9 mouse cellular contexts compared by ENCODE assay signal in genomic region chr8:124792186-124792585, GRCm38 (mm10). TPM values are rescaled to one million over a fixed set of nuclear protein-coding genes. Genes with fewer than 3 reads are reported as not detected.
DNase-seq lines count a peak whose midpoint lies in the region; ATAC-seq lines count a peak whose summit lies in the region.
"Had no signal": no experiment of that assay in that cellular context is flagged by ENCODE, and none has a peak within 500 bp of the region (broad histone marks: within the 10 kb centered on the region; RNA-seq: fewer than 3 reads in every experiment).

No protein-coding gene starts in this region.

- 0 out of 2 replicates have a peak, but pooled peaks have one; percentile 10 for ATAC-seq in forebrain, embryonic 11.5 days (replicated peaks; ENCODE audit: low FRiP score)
- ATAC-seq in midbrain, embryonic 16.5 days: peak; percentile 58

- H3K36me3 ChIP-seq in forebrain, embryonic 11.5 days (ENCODE audit: control insufficient read depth, insufficient read depth, low read length): no peaks in the 10 kb centered on the region
- no peaks in the 10 kb centered on the region for H3K36me3 ChIP-seq in midbrain, embryonic 16.5 days (ENCODE audit: control insufficient read depth, insufficient read depth, low read length)

- peak; percentile 38 to 56 for DNase-seq in layer of hippocampus, adult 18-20 months (ENCODE audit: low spot score in 2 of 2)
- no peak for DNase-seq in layer of hippocampus, adult 9-10 months (ENCODE audit: low spot score)
- peak; percentile 71 for DNase-seq in forebrain, embryonic 11.5 days (ENCODE audit: low spot score)
- peak; percentile 56 to 58 for DNase-seq in layer of hippocampus, postnatal 14 days (ENCODE audit: low spot score in 2 of 2)
- DNase-seq in thymus, postnatal 4 days: peak; percentile 58
- no peak for DNase-seq in lung, postnatal 36 days

- peak overlapping the region; percentile 72 for H3K4me2 ChIP-seq in forebrain, embryonic 11.5 days (ENCODE audit: low read depth, low read length, severe bottlenecking)
- H3K4me2 ChIP-seq in midbrain, embryonic 16.5 days (ENCODE audit: low read length): peak overlapping the region; percentile 86

- no peak overlapping the region for H3K27ac ChIP-seq in brown adipose tissue, adult 24 weeks (replicated peaks; ENCODE audit: low read depth, low read length)
- peak overlapping the region; percentile 54; the same call in 1 of the 2 replicates for H3K27ac ChIP-seq in forebrain, embryonic 11.5 days (ENCODE audit: low read depth, low read length)
- peak overlapping the region; percentile 96 for H3K27ac ChIP-seq in midbrain, embryonic 16.5 days (ENCODE audit: low read length)

- H3K27me3 ChIP-seq in forebrain, embryonic 11.5 days (ENCODE audit: control insufficient read depth, insufficient read depth, low read length): peaks cover 36% of the 10 kb centered on the region
- no peaks in the 10 kb centered on the region for H3K27me3 ChIP-seq in midbrain, embryonic 16.5 days (ENCODE audit: control insufficient read depth, insufficient read depth, low read depth, low read length)

- H3K9ac ChIP-seq in forebrain, embryonic 11.5 days (ENCODE audit: low read length): peak overlapping the region; percentile 55
- H3K9ac ChIP-seq in midbrain, embryonic 16.5 days (ENCODE audit: low read depth, low read length): peak overlapping the region; percentile 83

- WGBS in forebrain, embryonic 11.5 days: under 1% methylated on average over 32 of the region's 32 CpGs
- 0% methylated on average over 32 of the region's 32 CpGs for WGBS in midbrain, embryonic 16.5 days

- no peaks in the 10 kb centered on the region for H3K9me3 ChIP-seq in forebrain, embryonic 11.5 days (ENCODE audit: control insufficient read depth, low read length)
- H3K9me3 ChIP-seq in midbrain, embryonic 16.5 days (replicated peaks; ENCODE audit: control insufficient read depth, low read length, poor library complexity, severe bottlenecking): no peaks in the 10 kb centered on the region

- no peaks in the 10 kb centered on the region for H3K4me1 ChIP-seq in brown adipose tissue, adult 24 weeks (ENCODE audit: control insufficient read depth, insufficient read depth, insufficient read length, low read length)
- H3K4me1 ChIP-seq in forebrain, embryonic 11.5 days (replicated peaks; ENCODE audit: control insufficient read depth, insufficient read depth, low read length): peaks cover 11% of the 10 kb centered on the region
- H3K4me1 ChIP-seq in midbrain, embryonic 16.5 days (ENCODE audit: control insufficient read depth, insufficient read depth, low read length): peaks cover 36% of the 10 kb centered on the region

- H3K4me3 ChIP-seq in brown adipose tissue, adult 24 weeks (ENCODE audit: insufficient read depth, low read depth, low read length): peak overlapping the region; percentile 44
- peak overlapping the region; percentile 44 for H3K4me3 ChIP-seq in forebrain, embryonic 11.5 days (ENCODE audit: low read depth, low read length)
- H3K4me3 ChIP-seq in midbrain, embryonic 16.5 days (ENCODE audit: low read depth, low read length): peak overlapping the region; percentile 69

RNA-seq across cellular contexts. Expression of gene Trim67, which starts 0.7 kb away (rescaled TPM):
- 1 to 10 TPM; 1.2 to 1.7 TPM for total RNA-seq in layer of hippocampus, adult 18-20 months (2021)
- polyA plus RNA-seq in brown adipose tissue, adult 24 weeks (2012; ENCODE audit: insufficient read depth, insufficient read length, missing spikeins): 7.1 and 8.0 TPM in 2 replicates
- 2.2 and 2.7 TPM in 2 replicates for polyA plus RNA-seq in forebrain, embryonic 11.5 days (2014; fragmentation: Nextera tagmentation; extraction: Ambion mirVana)
- 10 to 100 TPM; 14.9 to 16.5 TPM for total RNA-seq in layer of hippocampus, postnatal 14 days (2021)
- polyA plus RNA-seq in midbrain, embryonic 16.5 days (2015; fragmentation: Nextera tagmentation; extraction: Ambion mirVana): 28.0 and 29.5 TPM in 2 replicates
- polyA plus RNA-seq: spleen, adult 2 months had no signal

RNA-seq across cellular contexts. Expression of gene Fam89a, which starts 40.6 kb away (rescaled TPM):
- total RNA-seq in layer of hippocampus, adult 18-20 months (2021): 1 to 10 TPM; 1.0 to 1.1 TPM
- 0.83 and 1.5 TPM in 2 replicates for polyA plus RNA-seq in brown adipose tissue, adult 24 weeks (2012; ENCODE audit: insufficient read depth, insufficient read length, missing spikeins)
- polyA plus RNA-seq in forebrain, embryonic 11.5 days (2014; fragmentation: Nextera tagmentation; extraction: Ambion mirVana): 1.2 and 1.4 TPM in 2 replicates
- under 1 TPM; 0.67 to 0.97 TPM for total RNA-seq in layer of hippocampus, postnatal 14 days (2021)
- polyA plus RNA-seq in midbrain, embryonic 16.5 days (2015; fragmentation: Nextera tagmentation; extraction: Ambion mirVana): 0.26 and 0.40 TPM in 2 replicates

Comparison
In these comparisons a context has a peak if more than half of its experiments do, and no peak if none do; other contexts are left out.
1. DNase-seq: peak in layer of hippocampus, adult 18-20 months (2 of 2), forebrain, embryonic 11.5 days (single experiment), layer of hippocampus, postnatal 14 days (2 of 2) and thymus, postnatal 4 days (single experiment); none in layer of hippocampus, adult 9-10 months (single experiment) and lung, postnatal 36 days (single experiment).
2. Peak in every context shown above with its lines, with median percentiles within 50 percentile points of each other: H3K4me3 ChIP-seq.